Comparison of ENCODE assay signal across 11 mouse cellular contexts in genomic region chr11:51681976-51682374, GRCm38 (mm10). TPM values are rescaled to one million over a fixed set of nuclear protein-coding genes. Genes with fewer than 3 reads are reported as not detected.
DNase-seq lines count a peak whose midpoint lies in the region; ATAC-seq and TF ChIP-seq lines count a peak whose summit lies in the region.
"Had no signal": no experiment of that assay in that cellular context is flagged by ENCODE, and none has a peak within 500 bp of the region (broad histone marks: within the 10 kb centered on the region; RNA-seq: fewer than 3 reads in every experiment).

No protein-coding gene starts in this region.

- H3K4me3 ChIP-seq in intestine, postnatal 0 days (ENCODE audit: low read depth, low read length), result no peak overlapping the region
- H3K4me3 ChIP-seq in intestine, embryonic 16.5 days (ENCODE audit: low read length), result no peak overlapping the region
- H3K4me3 ChIP-seq in MEL (ENCODE audit: control insufficient read depth in 1 of 2, insufficient read depth in 1 of 2, low read depth in 2 of 2, low read length in 2 of 2), result peak overlapping the region; percentile 11 to 52
- no peak overlapping the region for H3K4me3 ChIP-seq in embryonic facial prominence, embryonic 13.5 days
- no peak overlapping the region for H3K4me3 ChIP-seq in liver, embryonic 15.5 days (replicated peaks)
- H3K4me3 ChIP-seq: lung, embryonic 15.5 days had no signal

- no peak for DNase-seq in MEL (ENCODE audit: low read depth, low spot score)
- DNase-seq in adrenal gland, adult 2 months, result no peak
- DNase-seq in right cerebral cortex, postnatal 14 days, result no peak
- DNase-seq in adrenal gland, adult (ENCODE audit: inconsistent age in 2 of 2, low spot score in 1 of 2), result no peak

- 40% methylated on average over 8 of the region's 8 CpGs for WGBS in intestine, postnatal 0 days
- WGBS in intestine, embryonic 16.5 days, result 45% methylated on average over 8 of the region's 8 CpGs
- WGBS in embryonic facial prominence, embryonic 13.5 days, result 43% methylated on average over 8 of the region's 8 CpGs
- WGBS in liver, embryonic 15.5 days (ENCODE audit: insufficient replicate concordance), result 35% methylated on average over 8 of the region's 8 CpGs

- ATAC-seq in intestine, postnatal 0 days, result peak; percentile 31; the same call in 1 of the 2 replicates
- ATAC-seq in intestine, embryonic 16.5 days, result no peak
- ATAC-seq in embryonic facial prominence, embryonic 13.5 days (ENCODE audit: insufficient number of reproducible peaks, insufficient read depth, low FRiP score, low TSS enrichment, low read depth), result no peak
- ATAC-seq in liver, embryonic 15.5 days (ENCODE audit: insufficient read depth), result no peak

- TF ChIP-seq EP300 in MEL (IDR thresholded peaks at IDR 0.05; ENCODE audit: low read depth in 1 of 2, low read length in 2 of 2), result no peak

- no peak overlapping the region for H3K27ac ChIP-seq in intestine, postnatal 0 days (ENCODE audit: low read depth, low read length)
- no peak overlapping the region for H3K27ac ChIP-seq in intestine, embryonic 16.5 days (ENCODE audit: low read length)
- no peak overlapping the region for H3K27ac ChIP-seq in MEL (ENCODE audit: control insufficient read depth, low read depth, low read length)
- no peak overlapping the region for H3K27ac ChIP-seq in embryonic facial prominence, embryonic 13.5 days
- no peak overlapping the region for H3K27ac ChIP-seq in liver, embryonic 15.5 days (replicated peaks)
- H3K27ac ChIP-seq: kidney, postnatal 0 days; lung, embryonic 15.5 days had no signal

- no peak for TF ChIP-seq CTCF in intestine, postnatal 0 days (IDR thresholded peaks at IDR 0.05; ENCODE audit: low read depth)
- TF ChIP-seq CTCF in MEL (IDR thresholded peaks at IDR 0.05 in 2 of 3, conservative IDR thresholded peaks at IDR 0.05 in 1 of 3; ENCODE audit: control insufficient read depth in 1 of 3, insufficient read depth in 1 of 3, low read depth in 2 of 3, low read length in 3 of 3, poor library complexity in 1 of 3, severe bottlenecking in 1 of 3), result no peak

- 0 out of 2 replicates have a peak overlapping the region, but pooled peaks have one; percentile 28 for H3K4me2 ChIP-seq in intestine, postnatal 0 days (replicated peaks; ENCODE audit: low read depth)
- no peak overlapping the region for H3K4me2 ChIP-seq in intestine, embryonic 16.5 days (ENCODE audit: low read depth, low read length)
- H3K4me2 ChIP-seq in embryonic facial prominence, embryonic 13.5 days, result no peak overlapping the region
- H3K4me2 ChIP-seq in liver, embryonic 15.5 days, result peak overlapping the region; percentile 60; the same call in 1 of the 2 replicates

- no peaks in the 10 kb centered on the region for H3K36me3 ChIP-seq in intestine, postnatal 0 days (ENCODE audit: control insufficient read depth, insufficient read depth)
- H3K36me3 ChIP-seq in intestine, embryonic 16.5 days (ENCODE audit: control insufficient read depth, insufficient read depth, low read length), result peaks cover 3% of the 10 kb centered on the region; the same call in 1 of the 2 replicates
- H3K36me3 ChIP-seq in MEL (ENCODE audit: control insufficient read depth in 1 of 2, insufficient read depth in 2 of 2, low read length in 2 of 2), result peaks cover 0 to 6% of the 10 kb centered on the region in 2 experiments; a peak in 2 of 4 replicates
- peaks cover 12% of the 10 kb centered on the region for H3K36me3 ChIP-seq in embryonic facial prominence, embryonic 13.5 days
- no peaks in the 10 kb centered on the region for H3K36me3 ChIP-seq in liver, embryonic 15.5 days (replicated peaks)

- H3K9ac ChIP-seq in intestine, postnatal 0 days (ENCODE audit: low read depth, low read length), result no peak overlapping the region
- no peak overlapping the region for H3K9ac ChIP-seq in intestine, embryonic 16.5 days (ENCODE audit: low read depth, low read length)
- peak overlapping the region; percentile 61 for H3K9ac ChIP-seq in MEL (ENCODE audit: control insufficient read depth, low read depth, low read length, poor library complexity, severe bottlenecking)
- H3K9ac ChIP-seq in embryonic facial prominence, embryonic 13.5 days, result peak overlapping the region; percentile 41; the same call in 1 of the 2 replicates
- H3K9ac ChIP-seq in liver, embryonic 15.5 days, result no peak overlapping the region
- H3K9ac ChIP-seq: heart, embryonic 12.5 days; lung, embryonic 15.5 days had no signal

- H3K27me3 ChIP-seq in intestine, postnatal 0 days (replicated peaks; ENCODE audit: control insufficient read depth, insufficient read depth, low read length), result no peaks in the 10 kb centered on the region
- H3K27me3 ChIP-seq in intestine, embryonic 16.5 days (replicated peaks; ENCODE audit: control insufficient read depth, insufficient read depth, low read length), result no peaks in the 10 kb centered on the region
- no peaks in the 10 kb centered on the region for H3K27me3 ChIP-seq in MEL (ENCODE audit: control insufficient read depth in 1 of 2, insufficient read depth in 2 of 2, low read length in 2 of 2)
- no peaks in the 10 kb centered on the region for H3K27me3 ChIP-seq in embryonic facial prominence, embryonic 13.5 days
- H3K27me3 ChIP-seq in liver, embryonic 15.5 days, result no peaks in the 10 kb centered on the region
- H3K27me3 ChIP-seq: heart, embryonic 12.5 days; lung, embryonic 15.5 days had no signal

- H3K9me3 ChIP-seq in intestine, postnatal 0 days (ENCODE audit: control insufficient read depth), result no peaks in the 10 kb centered on the region
- H3K9me3 ChIP-seq in intestine, embryonic 16.5 days (ENCODE audit: control insufficient read depth, low read length), result no peaks in the 10 kb centered on the region
- no peaks in the 10 kb centered on the region for H3K9me3 ChIP-seq in MEL (replicated peaks; ENCODE audit: insufficient read depth, low read length)
- no peaks in the 10 kb centered on the region for H3K9me3 ChIP-seq in embryonic facial prominence, embryonic 13.5 days
- H3K9me3 ChIP-seq in liver, embryonic 15.5 days (replicated peaks), result no peaks in the 10 kb centered on the region
- H3K9me3 ChIP-seq: heart, embryonic 12.5 days; lung, embryonic 15.5 days had no signal

- no peaks in the 10 kb centered on the region; the same call in 1 of the 2 replicates for H3K79me2 ChIP-seq in MEL (ENCODE audit: control insufficient read depth, insufficient read depth, low read length, poor library complexity)

- TF ChIP-seq RAD21 in MEL (IDR thresholded peaks at IDR 0.05; ENCODE audit: low read depth, low read length), result no peak

- no peak for TF ChIP-seq POLR2A in MEL (IDR thresholded peaks at IDR 0.05; ENCODE audit: control insufficient read depth in 1 of 2, insufficient read depth in 1 of 2, low read depth in 1 of 2, low read length in 2 of 2, poor library complexity in 1 of 2)

- no peaks in the 10 kb centered on the region; the same call in 1 of the 2 replicates for H3K4me1 ChIP-seq in intestine, postnatal 0 days (replicated peaks; ENCODE audit: control insufficient read depth, insufficient read depth, low read length)
- peaks cover 3% of the 10 kb centered on the region; the same call in 1 of the 2 replicates for H3K4me1 ChIP-seq in intestine, embryonic 16.5 days (ENCODE audit: control insufficient read depth, insufficient read depth, low read length)
- H3K4me1 ChIP-seq in MEL (ENCODE audit: control insufficient read depth in 1 of 2, insufficient read depth in 2 of 2, low read length in 2 of 2), result peaks cover 0 to 10% of the 10 kb centered on the region in 2 experiments; a peak in 3 of 4 replicates
- H3K4me1 ChIP-seq in embryonic facial prominence, embryonic 13.5 days, result 0 out of 2 replicates have a peak, but pooled peaks cover 7% of the 10 kb centered on the region
- peaks cover 8% of the 10 kb centered on the region for H3K4me1 ChIP-seq in liver, embryonic 15.5 days (replicated peaks)
- H3K4me1 ChIP-seq: heart, embryonic 12.5 days; lung, embryonic 15.5 days had no signal

RNA-seq across cellular contexts. Expression of gene 0610009B22Rik, which starts 6.7 kb away (rescaled TPM):
- polyA plus RNA-seq in intestine, postnatal 0 days (2015; fragmentation: Nextera tagmentation; extraction: Ambion mirVana), result 110 and 113 TPM in 2 replicates
- polyA plus RNA-seq in intestine, embryonic 16.5 days (2015; fragmentation: Nextera tagmentation; extraction: Ambion mirVana), result 97.2 and 103 TPM in 2 replicates
- 37.3 and 37.7 TPM in 2 replicates for total RNA-seq in MEL (2012; rRNA removed)
- 10 to 100 TPM in 1 of 2 experiments, not detected in 1; 24.4 TPM for polyA plus RNA-seq in MEL (2012; ENCODE audit: insufficient read depth in 1 of 2, insufficient read length in 2 of 2, low read depth in 1 of 2, low replicate concordance in 2 of 2, missing spikeins in 1 of 2)
- polyA plus RNA-seq in embryonic facial prominence, embryonic 13.5 days (2015; fragmentation: Nextera tagmentation; extraction: Ambion mirVana), result 87.7 and 102 TPM in 2 replicates
- 29.4 and 35.2 TPM in 2 replicates for polyA plus RNA-seq in liver, embryonic 15.5 days (2015; fragmentation: Nextera tagmentation; extraction: Ambion mirVana)
- total RNA-seq in adrenal gland, adult 2 months (2021), result 10 to 100 TPM; 49.2 to 53.7 TPM
- 4.2 and 4.8 TPM in 2 replicates for polyA plus RNA-seq in adrenal gland, adult 2 months (2012; rRNA removed)

RNA-seq across cellular contexts. Expression of gene D930048N14Rik, which starts 31.2 kb away (rescaled TPM):
- 1.1 and 1.3 TPM in 2 replicates for polyA plus RNA-seq in intestine, postnatal 0 days (2015; fragmentation: Nextera tagmentation; extraction: Ambion mirVana)
- polyA plus RNA-seq in intestine, embryonic 16.5 days (2015; fragmentation: Nextera tagmentation; extraction: Ambion mirVana), result 3.4 and 3.7 TPM in 2 replicates
- total RNA-seq in MEL (2012; rRNA removed), result 0.39 and 0.56 TPM in 2 replicates
- polyA plus RNA-seq in MEL (2012; ENCODE audit: insufficient read depth in 1 of 2, insufficient read length in 2 of 2, low read depth in 1 of 2, low replicate concordance in 2 of 2, missing spikeins in 1 of 2), result 1 to 10 TPM in 1 of 2 experiments, not detected in 1; 2.1 TPM
- polyA plus RNA-seq in embryonic facial prominence, embryonic 13.5 days (2015; fragmentation: Nextera tagmentation; extraction: Ambion mirVana), result 2.6 and 3.4 TPM in 2 replicates
- 0.36 and 0.60 TPM in 2 replicates for polyA plus RNA-seq in liver, embryonic 15.5 days (2015; fragmentation: Nextera tagmentation; extraction: Ambion mirVana)
- 1 to 10 TPM; 1.0 to 2.4 TPM for total RNA-seq in adrenal gland, adult 2 months (2021)
- polyA plus RNA-seq in adrenal gland, adult 2 months (2012; rRNA removed), result 5.0 and 6.1 TPM in 2 replicates

RNA-seq across cellular contexts. Expression of gene N4bp3, which starts 31.3 kb away (rescaled TPM):
- 8.5 and 8.8 TPM in 2 replicates for polyA plus RNA-seq in intestine, postnatal 0 days (2015; fragmentation: Nextera tagmentation; extraction: Ambion mirVana)
- 16.1 and 17.0 TPM in 2 replicates for polyA plus RNA-seq in intestine, embryonic 16.5 days (2015; fragmentation: Nextera tagmentation; extraction: Ambion mirVana)
- 6.9 and 7.1 TPM in 2 replicates for total RNA-seq in MEL (2012; rRNA removed)
- polyA plus RNA-seq in MEL (2012; ENCODE audit: insufficient read depth in 1 of 2, insufficient read length in 2 of 2, low read depth in 1 of 2, low replicate concordance in 2 of 2, missing spikeins in 1 of 2), result 10 to 100 TPM in 1 of 2 experiments, not detected in 1; 11.5 TPM
- 19.0 and 21.2 TPM in 2 replicates for polyA plus RNA-seq in embryonic facial prominence, embryonic 13.5 days (2015; fragmentation: Nextera tagmentation; extraction: Ambion mirVana)
- polyA plus RNA-seq in liver, embryonic 15.5 days (2015; fragmentation: Nextera tagmentation; extraction: Ambion mirVana), result 2.9 TPM in 2 replicates
- 1 to 10 TPM; 5.3 to 9.3 TPM for total RNA-seq in adrenal gland, adult 2 months (2021)
- 10.5 and 15.1 TPM in 2 replicates for polyA plus RNA-seq in adrenal gland, adult 2 months (2012; rRNA removed)

RNA-seq across cellular contexts. Expression of gene Rmnd5b, which starts 46.3 kb away (rescaled TPM):
- polyA plus RNA-seq in intestine, postnatal 0 days (2015; fragmentation: Nextera tagmentation; extraction: Ambion mirVana), result 32.4 and 34.2 TPM in 2 replicates
- polyA plus RNA-seq in intestine, embryonic 16.5 days (2015; fragmentation: Nextera tagmentation; extraction: Ambion mirVana), result 42.0 and 44.4 TPM in 2 replicates
- 52.5 and 55.1 TPM in 2 replicates for total RNA-seq in MEL (2012; rRNA removed)
- 10 to 100 TPM in 1 of 2 experiments, not detected in 1; 63.0 TPM for polyA plus RNA-seq in MEL (2012; ENCODE audit: insufficient read depth in 1 of 2, insufficient read length in 2 of 2, low read depth in 1 of 2, low replicate concordance in 2 of 2, missing spikeins in 1 of 2)
- polyA plus RNA-seq in embryonic facial prominence, embryonic 13.5 days (2015; fragmentation: Nextera tagmentation; extraction: Ambion mirVana), result 49.3 and 49.9 TPM in 2 replicates
- 20.0 and 21.1 TPM in 2 replicates for polyA plus RNA-seq in liver, embryonic 15.5 days (2015; fragmentation: Nextera tagmentation; extraction: Ambion mirVana)
- 10 to 100 TPM; 44.0 to 61.9 TPM for total RNA-seq in adrenal gland, adult 2 months (2021)
- polyA plus RNA-seq in adrenal gland, adult 2 months (2012; rRNA removed), result 201 and 250 TPM in 2 replicates

Comparison
In these comparisons a context has a peak if more than half of its experiments do, and no peak if none do; other contexts are left out.
1. H3K4me2 ChIP-seq: peak in intestine, postnatal 0 days (single experiment) and liver, embryonic 15.5 days (single experiment); none in intestine, embryonic 16.5 days (single experiment) and embryonic facial prominence, embryonic 13.5 days (single experiment).
2. H3K4me3 ChIP-seq: peak in MEL (2 of 2); none in intestine, postnatal 0 days (single experiment), intestine, embryonic 16.5 days (single experiment), embryonic facial prominence, embryonic 13.5 days (single experiment) and liver, embryonic 15.5 days (single experiment).
3. H3K9ac ChIP-seq: peak in MEL (single experiment) and embryonic facial prominence, embryonic 13.5 days (single experiment); none in intestine, postnatal 0 days (single experiment), intestine, embryonic 16.5 days (single experiment) and liver, embryonic 15.5 days (single experiment).